Mouse (Mus musculus) E14TG2a.4 (cell line): ENCODE data around the gene Cxcr4.

ENCODE experiments used
- CTCF ChIP-seq: conservative IDR thresholded peaks from 2 replicates; pipeline ENCODE4 v1.5.1; 2014; ENCODE audit warnings: low read length
- NANOG ChIP-seq: IDR thresholded peaks from 2 replicates; pipeline ENCODE4 v1.6.1; 2014; ENCODE audit warnings: borderline replicate concordance, low read length, mixed read lengths
- POU5F1 ChIP-seq: IDR thresholded peaks from 2 replicates; pipeline ENCODE4 v1.6.1; 2014; ENCODE audit warnings: low read length, borderline replicate concordance

DNA sequence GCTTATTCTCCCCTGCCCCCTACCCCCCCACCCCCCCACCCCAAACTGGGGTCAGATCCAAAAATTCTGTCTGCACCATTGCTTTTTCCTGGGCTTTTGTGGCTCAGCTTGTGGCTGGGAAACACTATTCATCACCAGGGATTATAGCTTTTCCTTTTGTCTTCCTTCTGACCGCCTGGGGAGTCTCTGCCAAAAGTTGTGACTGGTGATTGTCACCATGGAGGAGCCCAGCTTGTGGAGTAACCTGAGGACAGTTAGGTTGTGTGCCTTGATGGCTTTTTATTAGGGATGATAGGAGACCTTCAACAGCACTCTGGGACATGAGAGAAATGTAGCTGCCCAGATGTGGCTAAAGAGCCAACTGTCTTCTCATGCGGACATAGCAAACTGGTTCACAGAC is 13.6 kb downstream of the Cxcr4 start:
- TF ChIP-seq CTCF: no peak
- no peak for TF ChIP-seq POU5F1
- no peak for TF ChIP-seq NANOG
